Mouse (Mus musculus): ENCODE data around the gene Ccdc47. TPM values are rescaled to one million over a fixed set of nuclear protein-coding genes. Genes with fewer than 3 reads are reported as not detected.

Ccdc47 gene
- polyA plus RNA-seq, 1 experiment from 2014 or later = 41.9 TPM

GRCm38 (mm10) chr11:106173228-106173627, 42.9 kb downstream of the Ccdc47 start:
- 88% methylated on average over 2 of the region's 2 CpGs for WGBS
- Histone ChIP-seq H3K27me3 (replicated peaks; ENCODE audit: control insufficient read depth, insufficient read depth, low read length) (no peaks in the 10 kb centered on the region), H3K9ac (ENCODE audit: low read depth, low read length) (no peak overlapping the region), H3K4me1 (replicated peaks; ENCODE audit: control insufficient read depth, insufficient read depth, low read length) (no peaks in the 10 kb centered on the region), H3K36me3 (ENCODE audit: control insufficient read depth, insufficient read depth) (0 out of 2 replicates have a peak, but pooled peaks cover 4% of the 10 kb centered on the region), H3K9me3 (ENCODE audit: control insufficient read depth) (no peaks in the 10 kb centered on the region), H3K4me3 (ENCODE audit: low read depth, low read length) (no peak overlapping the region), H3K27ac (ENCODE audit: low read depth, low read length) (no peak overlapping the region), H3K4me2 (replicated peaks; ENCODE audit: low read depth) (no peak overlapping the region)
- no peak for ATAC-seq
- TF ChIP-seq CTCF (IDR thresholded peaks at IDR 0.05; ENCODE audit: low read depth) = no peak

- H3K4me2 ChIP-seq (replicated peaks; ENCODE audit: low read depth) = no peak overlapping the region
- H3K9ac ChIP-seq (ENCODE audit: low read depth, low read length) = no peak overlapping the region
- no peak overlapping the region for H3K4me3 ChIP-seq (ENCODE audit: low read depth, low read length)
- ATAC-seq = no peak; the same call in 1 of the 2 replicates
- peak; percentile 79 for TF ChIP-seq CTCF (IDR thresholded peaks at IDR 0.05; ENCODE audit: low read depth)
- no peaks in the 10 kb centered on the region for H3K27me3 ChIP-seq (replicated peaks; ENCODE audit: control insufficient read depth, insufficient read depth, low read length)
- WGBS = 73% methylated on average over 7 of the region's 7 CpGs
- no peaks in the 10 kb centered on the region for H3K4me1 ChIP-seq (replicated peaks; ENCODE audit: control insufficient read depth, insufficient read depth, low read length)
- H3K27ac ChIP-seq (ENCODE audit: low read depth, low read length) = no peak overlapping the region
- H3K36me3 ChIP-seq (ENCODE audit: control insufficient read depth, insufficient read depth) = 0 out of 2 replicates have a peak, but pooled peaks cover 8% of the 10 kb centered on the region
- no peaks in the 10 kb centered on the region for H3K9me3 ChIP-seq (ENCODE audit: control insufficient read depth)
Observed at GRCm38 (mm10) chr11:106170807-106171206, 45.3 kb downstream of the Ccdc47 start.

GRCm38 (mm10) chr11:106167435-106167834, 48.7 kb downstream of the Ccdc47 start:
- Histone ChIP-seq H3K4me3 (ENCODE audit: low read depth, low read length) (no peak overlapping the region), H3K4me2 (replicated peaks; ENCODE audit: low read depth) (no peak overlapping the region), H3K9me3 (ENCODE audit: control insufficient read depth) (no peaks in the 10 kb centered on the region), H3K27ac (ENCODE audit: low read depth, low read length) (no peak overlapping the region), H3K27me3 (replicated peaks; ENCODE audit: control insufficient read depth, insufficient read depth, low read length) (no peaks in the 10 kb centered on the region), H3K9ac (ENCODE audit: low read depth, low read length) (no peak overlapping the region), H3K36me3 (ENCODE audit: control insufficient read depth, insufficient read depth) (peaks cover 22% of the 10 kb centered on the region; the same call in 1 of the 2 replicates), H3K4me1 (replicated peaks; ENCODE audit: control insufficient read depth, insufficient read depth, low read length) (no peaks in the 10 kb centered on the region)
- WGBS = 37% methylated on average over 5 of the region's 5 CpGs
- no peak for TF ChIP-seq CTCF (IDR thresholded peaks at IDR 0.05; ENCODE audit: low read depth)
- ATAC-seq = peak; percentile 65

GRCm38 (mm10) chr11:106164601-106165180, 51.5 kb downstream of the Ccdc47 start:
- no peak overlapping the region for H3K27ac ChIP-seq (ENCODE audit: low read depth, low read length)
- H3K36me3 ChIP-seq (ENCODE audit: control insufficient read depth, insufficient read depth) = peaks cover 18% of the 10 kb centered on the region; the same call in 1 of the 2 replicates
- no peak overlapping the region for H3K9ac ChIP-seq (ENCODE audit: low read depth, low read length)
- no peaks in the 10 kb centered on the region for H3K9me3 ChIP-seq (ENCODE audit: control insufficient read depth)
- H3K27me3 ChIP-seq (replicated peaks; ENCODE audit: control insufficient read depth, insufficient read depth, low read length) = no peaks in the 10 kb centered on the region
- no peak for ATAC-seq
- no peak overlapping the region for H3K4me2 ChIP-seq (replicated peaks; ENCODE audit: low read depth)
- no peaks in the 10 kb centered on the region for H3K4me1 ChIP-seq (replicated peaks; ENCODE audit: control insufficient read depth, insufficient read depth, low read length)
- H3K4me3 ChIP-seq (ENCODE audit: low read depth, low read length) = no peak overlapping the region
- no peak for TF ChIP-seq CTCF (IDR thresholded peaks at IDR 0.05; ENCODE audit: low read depth)
- 89% methylated on average over 16 of the region's 16 CpGs for WGBS

- 75% methylated on average over 4 of the region's 4 CpGs for WGBS
- H3K27ac ChIP-seq (ENCODE audit: low read depth, low read length) = no peak overlapping the region
- ATAC-seq = no peak
Observed at GRCm38 (mm10) chr11:106163546-106163945, 52.6 kb downstream of the Ccdc47 start.

GRCm38 (mm10) chr11:106162237-106162636, 53.9 kb downstream of the Ccdc47 start:
- H3K4me2 ChIP-seq (replicated peaks; ENCODE audit: low read depth) = no peak overlapping the region
- H3K4me3 ChIP-seq (ENCODE audit: low read depth, low read length) = no peak overlapping the region
- H3K36me3 ChIP-seq (ENCODE audit: control insufficient read depth, insufficient read depth) = peaks cover 14% of the 10 kb centered on the region; the same call in 1 of the 2 replicates
- H3K9me3 ChIP-seq (ENCODE audit: control insufficient read depth) = no peaks in the 10 kb centered on the region
- no peak for TF ChIP-seq CTCF (IDR thresholded peaks at IDR 0.05; ENCODE audit: low read depth)
- WGBS = 83% methylated on average over 2 of the region's 2 CpGs
- H3K27ac ChIP-seq (ENCODE audit: low read depth, low read length) = no peak overlapping the region
- no peaks in the 10 kb centered on the region for H3K27me3 ChIP-seq (replicated peaks; ENCODE audit: control insufficient read depth, insufficient read depth, low read length)
- H3K4me1 ChIP-seq (replicated peaks; ENCODE audit: control insufficient read depth, insufficient read depth, low read length) = no peaks in the 10 kb centered on the region
- ATAC-seq = no peak
- H3K9ac ChIP-seq (ENCODE audit: low read depth, low read length) = no peak overlapping the region

More at GRCm38 (mm10) chr11:106163546-106163945, 52.6 kb downstream of the Ccdc47 start:
- H3K9ac ChIP-seq (ENCODE audit: low read depth, low read length) = no peak overlapping the region
- no peaks in the 10 kb centered on the region for H3K27me3 ChIP-seq (replicated peaks; ENCODE audit: control insufficient read depth, insufficient read depth, low read length)
- H3K36me3 ChIP-seq (ENCODE audit: control insufficient read depth, insufficient read depth) = peaks cover 18% of the 10 kb centered on the region; the same call in 1 of the 2 replicates
- H3K4me3 ChIP-seq (ENCODE audit: low read depth, low read length) = no peak overlapping the region
- H3K9me3 ChIP-seq (ENCODE audit: control insufficient read depth) = no peaks in the 10 kb centered on the region
- H3K4me2 ChIP-seq (replicated peaks; ENCODE audit: low read depth) = no peak overlapping the region
- TF ChIP-seq CTCF (IDR thresholded peaks at IDR 0.05; ENCODE audit: low read depth) = no peak
- H3K4me1 ChIP-seq (replicated peaks; ENCODE audit: control insufficient read depth, insufficient read depth, low read length) = no peaks in the 10 kb centered on the region
